Mouse (Mus musculus): ENCODE measurements around the gene Kcnq1. TPM values are rescaled to one million over a fixed set of nuclear protein-coding genes. Genes with fewer than 3 reads are reported as not detected.
A peak's percentile ranks its signal among the peaks of the same experiment; 100 is the strongest.

The Kcnq1 gene
- polyA plus RNA-seq, 1 experiment from 2014 or later, result 13.4 TPM

DNA sequence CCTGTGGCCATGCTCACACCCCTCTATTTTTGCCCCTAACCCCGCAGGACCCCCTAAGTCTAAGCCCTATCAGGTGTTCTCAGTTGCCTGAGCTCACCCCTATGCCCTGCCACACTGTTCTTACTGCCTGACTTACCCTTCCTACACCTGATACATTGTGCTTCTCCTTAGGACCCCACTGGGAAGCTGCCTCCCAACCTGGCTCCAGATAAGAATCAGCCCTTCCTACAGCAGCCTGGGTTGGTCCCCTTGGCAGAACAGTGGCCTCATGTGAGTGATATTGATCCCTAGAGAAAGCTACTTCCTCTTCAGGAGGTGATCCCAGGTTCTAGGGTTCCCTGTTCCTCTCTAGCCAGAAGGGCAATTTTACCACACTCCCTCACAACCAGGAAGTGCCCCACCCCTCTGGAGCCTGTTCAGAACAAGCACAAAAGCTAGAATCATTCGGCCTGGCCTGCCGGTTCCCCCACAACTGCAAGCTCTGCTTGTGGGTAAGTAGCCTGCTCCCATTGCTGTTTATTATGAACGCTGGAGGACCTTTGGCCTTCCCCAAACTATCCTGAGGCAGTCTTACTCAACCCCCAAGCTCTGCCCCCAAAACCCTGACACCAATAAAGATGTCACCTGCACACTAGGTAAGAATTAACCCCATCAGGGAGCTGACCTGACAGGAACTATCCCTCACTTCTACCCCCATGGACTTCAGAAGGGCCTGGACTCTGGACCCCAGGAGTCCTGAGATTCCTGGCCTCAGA, 367.4 kb downstream of the Kcnq1 start, which contains the start of gene Slc22a18:
Slc22a18 (plus strand) TSS at position 390 of the 755 bp plus-strand sequence.
- H3K9me3 ChIP-seq (replicated peaks; ENCODE audit: low read length), result no peaks in the 10 kb centered on the region
- TF ChIP-seq CTCF (IDR thresholded peaks at IDR 0.05; ENCODE audit: low read depth), result no peak
- DNase-seq (ENCODE audit: low spot score) (peak; percentile 63), ATAC-seq (replicated peaks; ENCODE audit: low FRiP score, low read depth) (peak; percentile 33; the same call in 1 of the 2 replicates)
- H3K4me2 ChIP-seq (ENCODE audit: low read length), result peak within 1 kb of the TSS; percentile 24; the same call in 1 of the 2 replicates
- H3K27me3 ChIP-seq (ENCODE audit: insufficient read depth, low read length), result no peaks in the 10 kb centered on the region
- H3K36me3 ChIP-seq (ENCODE audit: insufficient read depth, low read length), result no peaks in the 10 kb centered on the region
- H3K27ac ChIP-seq, result peak within 1 kb of the TSS; percentile 20; the same call in 1 of the 2 replicates
- no peak within 1 kb of the TSS; the same call in 1 of the 2 replicates for H3K9ac ChIP-seq (ENCODE audit: low read depth, low read length)
- H3K4me1 ChIP-seq (replicated peaks; ENCODE audit: insufficient read depth, low read length), result no peaks in the 10 kb centered on the region
- 25% methylated on average over 4 of the region's 4 CpGs for WGBS
- no peak within 1 kb of the TSS for H3K4me3 ChIP-seq (replicated peaks; ENCODE audit: low read depth, low read length)

DNA sequence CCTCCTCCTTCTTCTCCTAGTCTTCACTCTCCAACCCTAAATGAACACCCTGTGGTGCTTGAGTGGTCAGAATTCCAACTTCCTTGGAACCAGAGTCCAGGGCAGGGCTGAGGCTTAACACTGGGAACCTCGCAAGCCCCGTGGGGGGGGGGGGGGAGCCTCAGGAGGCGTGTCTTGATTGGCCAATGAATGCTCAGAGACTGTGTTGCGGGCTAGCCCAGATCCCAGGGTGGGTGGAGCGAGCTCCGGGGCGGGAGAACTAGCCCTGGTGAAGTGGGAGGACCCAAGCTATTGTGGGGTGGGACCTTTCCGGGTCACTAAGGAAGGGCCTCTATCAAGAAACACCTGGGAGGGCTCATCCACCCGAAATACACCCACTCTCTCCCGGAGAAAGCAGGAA, 368.6 kb downstream of the Kcnq1 start:
- H3K27ac ChIP-seq, result no peak overlapping the region
- ATAC-seq (replicated peaks; ENCODE audit: low FRiP score, low read depth), result peak; percentile 48
- no peaks in the 10 kb centered on the region for H3K4me1 ChIP-seq (replicated peaks; ENCODE audit: insufficient read depth, low read length)
- H3K36me3 ChIP-seq (ENCODE audit: insufficient read depth, low read length), result no peaks in the 10 kb centered on the region
- WGBS, result 37% methylated on average over 10 of the region's 10 CpGs
- H3K4me3 ChIP-seq (replicated peaks; ENCODE audit: low read depth, low read length), result no peak overlapping the region
- DNase-seq (ENCODE audit: low spot score), result no peak
- TF ChIP-seq CTCF (IDR thresholded peaks at IDR 0.05; ENCODE audit: low read depth), result no peak
- no peak overlapping the region for H3K4me2 ChIP-seq (ENCODE audit: low read length)
- no peak overlapping the region for H3K9ac ChIP-seq (ENCODE audit: low read depth, low read length)
- H3K9me3 ChIP-seq (replicated peaks; ENCODE audit: low read length), result no peaks in the 10 kb centered on the region
- H3K27me3 ChIP-seq (ENCODE audit: insufficient read depth, low read length), result no peaks in the 10 kb centered on the region

DNA sequence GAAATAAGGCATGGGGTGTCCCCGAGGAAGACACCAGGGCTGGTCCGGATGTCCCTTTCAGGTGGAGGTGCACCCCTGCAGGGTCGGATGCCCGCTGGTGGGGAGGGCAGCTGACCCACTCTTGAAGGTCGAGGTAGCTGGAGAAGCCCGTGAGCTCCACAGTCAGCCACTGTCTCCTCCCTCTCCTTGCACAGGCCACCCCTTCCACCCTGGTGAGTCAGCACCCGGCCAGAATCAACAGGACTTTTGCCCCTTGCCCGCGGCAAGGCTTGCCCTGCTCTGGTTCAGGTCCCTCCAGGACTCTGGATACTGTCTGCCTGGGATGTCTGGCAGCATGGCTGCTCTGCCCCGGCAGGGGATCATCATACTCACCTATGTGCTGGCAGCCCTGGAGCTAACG, 369.7 kb downstream of the Kcnq1 start:
- no peaks in the 10 kb centered on the region for H3K9me3 ChIP-seq (replicated peaks; ENCODE audit: low read length)
- no peaks in the 10 kb centered on the region for H3K4me1 ChIP-seq (replicated peaks; ENCODE audit: insufficient read depth, low read length)
- no peak for TF ChIP-seq CTCF (IDR thresholded peaks at IDR 0.05; ENCODE audit: low read depth)
- H3K4me2 ChIP-seq (ENCODE audit: low read length), result no peak overlapping the region
- H3K4me3 ChIP-seq (replicated peaks; ENCODE audit: low read depth, low read length), result no peak overlapping the region
- H3K36me3 ChIP-seq (ENCODE audit: insufficient read depth, low read length), result no peaks in the 10 kb centered on the region
- no peak overlapping the region for H3K9ac ChIP-seq (ENCODE audit: low read depth, low read length)
- DNase-seq (ENCODE audit: low spot score) (no peak), ATAC-seq (replicated peaks; ENCODE audit: low FRiP score, low read depth) (peak; percentile 72)
- no peaks in the 10 kb centered on the region for H3K27me3 ChIP-seq (ENCODE audit: insufficient read depth, low read length)
- 57% methylated on average over 11 of the region's 11 CpGs for WGBS
- peak overlapping the region; percentile 50; the same call in 1 of the 2 replicates for H3K27ac ChIP-seq

Other genes with a start within 250 kb of the Kcnq1 start
- 0.20 and 0.57 TPM in 2 replicates for gene Th, start 175.2 kb upstream of the Kcnq1 start, polyA plus RNA-seq (2015; fragmentation: Nextera tagmentation; extraction: Ambion mirVana)
- 0.60 and 1.2 TPM in 2 replicates for gene Ascl2, start 137.1 kb upstream of the Kcnq1 start, polyA plus RNA-seq (2015; fragmentation: Nextera tagmentation; extraction: Ambion mirVana)
- gene Tspan32, start 101.3 kb upstream of the Kcnq1 start, polyA plus RNA-seq (2015; fragmentation: Nextera tagmentation; extraction: Ambion mirVana), result 1.0 and 1.1 TPM in 2 replicates
- gene Cd81, start 53.6 kb upstream of the Kcnq1 start, polyA plus RNA-seq (2015; fragmentation: Nextera tagmentation; extraction: Ambion mirVana), result 621 and 647 TPM in 2 replicates
- gene Tssc4, start 37.1 kb upstream of the Kcnq1 start, polyA plus RNA-seq (2015; fragmentation: Nextera tagmentation; extraction: Ambion mirVana), result 69.1 and 72.3 TPM in 2 replicates
- 3.4 and 3.9 TPM in 2 replicates for gene Trpm5, start 11.7 kb upstream of the Kcnq1 start, polyA plus RNA-seq (2015; fragmentation: Nextera tagmentation; extraction: Ambion mirVana)